In the genomic region with DNA sequence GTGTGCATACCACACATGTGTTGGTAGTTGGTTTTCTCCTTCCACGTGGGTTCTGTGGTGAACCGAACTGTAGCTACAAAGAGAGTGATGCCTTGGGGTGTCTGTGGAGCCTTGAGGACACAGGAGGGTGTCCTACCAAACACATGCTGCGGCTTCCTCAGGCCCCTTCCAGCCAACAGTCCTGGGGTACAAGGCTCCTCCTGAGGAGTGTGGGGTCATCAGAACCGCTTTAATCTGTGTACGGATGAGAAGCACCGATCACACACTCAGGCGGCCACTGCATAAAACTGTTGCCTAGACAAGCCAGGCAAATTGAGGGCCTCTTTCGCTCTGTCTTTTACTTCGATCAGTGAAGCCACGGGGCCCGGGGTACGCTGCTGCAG, we compare ENCODE assay signal across 8 mouse cellular contexts. TPM values are rescaled to one million over a fixed set of nuclear protein-coding genes. Genes with fewer than 3 reads are reported as not detected.
DNase-seq lines count a peak whose midpoint lies in the region; ATAC-seq and TF ChIP-seq lines count a peak whose summit lies in the region.

No protein-coding gene starts in this region.

- peak overlapping the region; percentile 60 for H3K4me2 ChIP-seq in forebrain, embryonic 16.5 days (ENCODE audit: low read length)
- H3K4me2 ChIP-seq in intestine, postnatal 0 days (replicated peaks; ENCODE audit: low read depth), result peak overlapping the region; percentile 60

- H3K27ac ChIP-seq in forebrain, embryonic 16.5 days (ENCODE audit: low read length), result peak overlapping the region; percentile 93
- peak overlapping the region; percentile 75 for H3K27ac ChIP-seq in intestine, postnatal 0 days (ENCODE audit: low read depth, low read length)
- H3K27ac ChIP-seq in liver, adult 2 months (replicated peaks; ENCODE audit: insufficient read depth, low read depth, low read length), result peak overlapping the region; percentile 89

- no peaks in the 10 kb centered on the region for H3K27me3 ChIP-seq in forebrain, embryonic 16.5 days (replicated peaks; ENCODE audit: control insufficient read depth, insufficient read depth, low read length)
- H3K27me3 ChIP-seq in intestine, postnatal 0 days (replicated peaks; ENCODE audit: control insufficient read depth, insufficient read depth, low read length), result no peaks in the 10 kb centered on the region
- no peaks in the 10 kb centered on the region for H3K27me3 ChIP-seq in liver, adult 2 months (ENCODE audit: control insufficient read depth, insufficient read depth, low read length)

- no peaks in the 10 kb centered on the region for H3K9me3 ChIP-seq in forebrain, embryonic 16.5 days (ENCODE audit: control insufficient read depth, low read length)
- H3K9me3 ChIP-seq in intestine, postnatal 0 days (ENCODE audit: control insufficient read depth), result no peaks in the 10 kb centered on the region

- no peak for TF ChIP-seq POLR2A in liver, adult 2 months (IDR thresholded peaks at IDR 0.05; ENCODE audit: extremely low read depth, insufficient read depth, low read length)

- H3K4me3 ChIP-seq in forebrain, embryonic 16.5 days (replicated peaks; ENCODE audit: low read length), result peak overlapping the region; percentile 39
- H3K4me3 ChIP-seq in intestine, postnatal 0 days (ENCODE audit: low read depth, low read length), result peak overlapping the region; percentile 36
- peak overlapping the region; percentile 71 for H3K4me3 ChIP-seq in liver, adult 2 months (ENCODE audit: insufficient read depth, low read depth, low read length)

- WGBS in forebrain, embryonic 16.5 days, result 22% methylated on average over 12 of the region's 12 CpGs
- 19% methylated on average over 12 of the region's 12 CpGs for WGBS in intestine, postnatal 0 days
- WGBS in liver, adult 2 months, result 8% methylated on average over 12 of the region's 12 CpGs

- peaks cover 32% of the 10 kb centered on the region for H3K4me1 ChIP-seq in forebrain, embryonic 16.5 days (replicated peaks; ENCODE audit: control insufficient read depth, insufficient read depth, low read length)
- 0 out of 2 replicates have a peak, but pooled peaks cover 13% of the 10 kb centered on the region for H3K4me1 ChIP-seq in intestine, postnatal 0 days (replicated peaks; ENCODE audit: control insufficient read depth, insufficient read depth, low read length)
- H3K4me1 ChIP-seq in liver, adult 2 months (ENCODE audit: control insufficient read depth, insufficient read depth, low read length), result peaks cover 15% of the 10 kb centered on the region

- DNase-seq in frontal cortex, postnatal 25 days (ENCODE audit: low spot score in 2 of 2), result no peak
- DNase-seq in cerebellum, adult 11-12 months, result peak; percentile 66
- no peak for DNase-seq in liver, adult 2 months (ENCODE audit: extremely low read depth, low read depth, low spot score)
- peak; percentile 59 for DNase-seq in neural tube, embryonic 10.5 days (ENCODE audit: extremely low spot score, low spot score)
- peak; percentile 36 to 40 for DNase-seq in thymus, postnatal 10 days (ENCODE audit: low spot score in 2 of 2)

- peak overlapping the region; percentile 65 for H3K9ac ChIP-seq in forebrain, embryonic 16.5 days (replicated peaks; ENCODE audit: low read depth, low read length)
- H3K9ac ChIP-seq in intestine, postnatal 0 days (ENCODE audit: low read depth, low read length), result peak overlapping the region; percentile 50
- peak overlapping the region; percentile 69 for H3K9ac ChIP-seq in liver, adult 2 months (ENCODE audit: low read depth, low read length)

- H3K79me2 ChIP-seq in liver, adult 2 months (ENCODE audit: control insufficient read depth, insufficient read depth, low read length), result peaks cover 26% of the 10 kb centered on the region

- no peak for TF ChIP-seq CTCF in intestine, postnatal 0 days (IDR thresholded peaks at IDR 0.05; ENCODE audit: low read depth)
- no peak for TF ChIP-seq CTCF in liver, adult 2 months (IDR thresholded peaks at IDR 0.05; ENCODE audit: low read depth, low read length)

- H3K36me3 ChIP-seq in forebrain, embryonic 16.5 days (ENCODE audit: control insufficient read depth, insufficient read depth), result no peaks in the 10 kb centered on the region
- no peaks in the 10 kb centered on the region for H3K36me3 ChIP-seq in intestine, postnatal 0 days (ENCODE audit: control insufficient read depth, insufficient read depth)
- H3K36me3 ChIP-seq in liver, adult 2 months (ENCODE audit: control insufficient read depth, insufficient read depth, low read length), result no peaks in the 10 kb centered on the region

- peak; percentile 14; the same call in 1 of the 2 replicates for ATAC-seq in frontal cortex, adult (ENCODE audit: low TSS enrichment)
- ATAC-seq in forebrain, embryonic 16.5 days, result no peak
- ATAC-seq in intestine, postnatal 0 days, result no peak

RNA-seq across cellular contexts. Expression of a gene that starts 0.9 kb away (rescaled TPM):
- 32.2 and 36.0 TPM in 2 replicates for polyA plus RNA-seq in forebrain, embryonic 16.5 days (2015; fragmentation: Nextera tagmentation; extraction: Ambion mirVana)
- 10.3 and 11.2 TPM in 2 replicates for polyA plus RNA-seq in intestine, postnatal 0 days (2015; fragmentation: Nextera tagmentation; extraction: Ambion mirVana)
- total RNA-seq in liver, adult 2 months (2014; rRNA removed), result 10.3 and 14.0 TPM in 2 replicates
- polyA plus RNA-seq in liver, adult 2 months (2012; rRNA removed), result 10.7 and 15.5 TPM in 2 replicates

RNA-seq across cellular contexts. Expression of a gene that starts 43.7 kb away (rescaled TPM):
- 294 and 316 TPM in 2 replicates for polyA plus RNA-seq in forebrain, embryonic 16.5 days (2015; fragmentation: Nextera tagmentation; extraction: Ambion mirVana)
- polyA plus RNA-seq in intestine, postnatal 0 days (2015; fragmentation: Nextera tagmentation; extraction: Ambion mirVana), result 534 and 558 TPM in 2 replicates
- 243 and 269 TPM in 2 replicates for total RNA-seq in liver, adult 2 months (2014; rRNA removed)
- polyA plus RNA-seq in liver, adult 2 months (2012; rRNA removed), result 152 and 181 TPM in 2 replicates

RNA-seq across cellular contexts. Expression of a gene that starts 43.8 kb away (rescaled TPM):
- polyA plus RNA-seq in forebrain, embryonic 16.5 days (2015; fragmentation: Nextera tagmentation; extraction: Ambion mirVana), result 39.4 and 43.8 TPM in 2 replicates
- 11.7 and 12.5 TPM in 2 replicates for polyA plus RNA-seq in intestine, postnatal 0 days (2015; fragmentation: Nextera tagmentation; extraction: Ambion mirVana)
- 12.9 and 13.6 TPM in 2 replicates for total RNA-seq in liver, adult 2 months (2014; rRNA removed)
- 19.0 and 27.8 TPM in 2 replicates for polyA plus RNA-seq in liver, adult 2 months (2012; rRNA removed)

Comparison
In these comparisons a context has a peak if more than half of its experiments do, and no peak if none do; other contexts are left out.
1. DNase-seq: peak in cerebellum, adult 11-12 months (single experiment), neural tube, embryonic 10.5 days (single experiment) and thymus, postnatal 10 days (2 of 2); none in frontal cortex, postnatal 25 days (0 of 2) and liver, adult 2 months (single experiment).
2. Peak in every context shown above with its lines, with median percentiles within 50 percentile points of each other: H3K27ac ChIP-seq, H3K4me3 ChIP-seq and H3K9ac ChIP-seq.